Mouse (Mus musculus) heart, postnatal 0 days (tissue): ENCODE measurements around the gene Cdk10.

Experiments
- CTCF ChIP-seq: IDR thresholded peaks from 2 replicates; pipeline ENCODE4 v1.5.1; 2016; ENCODE audit warnings: antibody characterized with exemption, control low read depth, low read depth
- EP300 ChIP-seq: IDR thresholded peaks from 2 replicates; pipeline ENCODE4 v1.6.1; 2016; ENCODE audit warnings: antibody characterized with exemption, low read depth

DNA sequence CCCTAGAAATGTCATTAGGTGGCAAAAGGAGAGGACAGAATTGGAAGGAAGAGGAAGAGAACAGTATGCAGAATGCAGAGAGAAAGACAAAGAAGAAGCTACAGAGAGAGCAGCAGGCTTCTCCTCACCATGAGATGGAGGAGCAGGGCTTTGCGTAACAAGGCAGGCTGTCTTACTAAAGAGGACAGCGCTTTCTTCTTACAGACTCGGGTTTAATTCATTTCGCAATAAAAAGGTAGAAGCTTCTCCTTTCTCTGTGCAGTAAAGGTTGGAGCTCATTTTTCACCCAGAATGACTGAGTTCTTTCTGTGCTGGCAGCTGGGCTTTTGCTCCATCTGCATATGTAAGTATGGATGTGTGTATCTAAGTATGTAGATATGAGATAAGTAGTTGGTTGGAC is 55.2 kb downstream of the Cdk10 start:
- TF ChIP-seq CTCF (no peak), EP300 (no peak)
